Mouse (Mus musculus) urinary bladder, postnatal 10 days (tissue): Measurements from ENCODE around the gene Pld3.

Source experiments
- DNase-seq: peaks from one replicate; pipeline ENCODE4 v3.0.0; 2022; ENCODE audit warnings: low spot score

Gene Pld3

DNA sequence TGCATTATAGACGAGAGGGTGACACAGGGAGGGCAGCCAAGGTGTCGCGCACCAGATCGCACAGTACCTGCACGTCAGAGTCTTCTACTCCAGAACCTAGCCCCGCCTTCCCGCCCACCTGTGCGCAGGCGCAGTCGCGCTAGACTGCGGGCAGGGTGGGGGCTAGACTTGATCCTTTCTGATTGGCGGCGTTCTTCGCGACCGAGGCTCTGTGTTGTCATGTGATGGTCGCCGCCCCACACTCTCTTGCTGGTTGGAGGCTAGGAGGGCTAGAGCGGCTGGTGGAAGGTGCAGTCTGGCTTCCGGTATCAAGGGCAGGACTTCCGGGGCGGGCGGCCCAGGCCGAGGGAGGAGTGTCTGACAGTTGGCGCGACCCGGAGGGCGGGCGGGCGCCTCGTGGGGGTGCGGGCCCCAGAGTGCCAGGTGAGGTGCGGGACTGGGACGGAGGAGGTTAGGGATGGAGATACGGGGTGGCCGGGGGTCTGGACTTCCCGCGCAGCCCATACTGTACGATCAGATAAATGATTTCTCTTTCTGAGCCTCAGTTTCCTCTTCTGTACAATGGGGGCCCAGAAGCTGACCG lies at the start of gene Pld3, which contains the start of gene 2310022A10Rik:
Gene Pld3 (minus strand): TSS at position 288 of the 583 bp plus-strand sequence.
Gene 2310022A10Rik (plus strand): TSS at position 303 of the 583 bp plus-strand sequence.
- peak; percentile 82 for DNase-seq

DNA sequence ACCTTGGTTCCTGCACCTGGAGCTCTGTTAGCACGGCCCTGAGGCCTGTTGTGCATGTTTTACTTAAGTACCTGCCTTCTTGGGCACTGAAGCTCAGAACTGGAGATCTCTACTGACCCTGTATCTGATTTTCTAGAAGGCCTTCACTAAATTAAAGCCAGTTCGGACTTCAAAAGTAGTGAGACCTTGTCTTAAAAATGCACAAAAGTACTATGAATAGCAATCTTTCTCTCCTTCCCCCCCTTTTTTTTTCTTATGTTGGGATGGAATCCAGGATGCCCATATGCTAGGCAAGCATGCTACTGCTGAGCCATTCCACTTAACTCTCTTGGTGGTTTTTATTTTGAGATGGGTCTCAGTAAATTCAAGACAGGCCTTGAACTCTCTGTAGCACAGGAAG lies 49.1 kb upstream of the Pld3 start:
- DNase-seq, result no peak

DNA sequence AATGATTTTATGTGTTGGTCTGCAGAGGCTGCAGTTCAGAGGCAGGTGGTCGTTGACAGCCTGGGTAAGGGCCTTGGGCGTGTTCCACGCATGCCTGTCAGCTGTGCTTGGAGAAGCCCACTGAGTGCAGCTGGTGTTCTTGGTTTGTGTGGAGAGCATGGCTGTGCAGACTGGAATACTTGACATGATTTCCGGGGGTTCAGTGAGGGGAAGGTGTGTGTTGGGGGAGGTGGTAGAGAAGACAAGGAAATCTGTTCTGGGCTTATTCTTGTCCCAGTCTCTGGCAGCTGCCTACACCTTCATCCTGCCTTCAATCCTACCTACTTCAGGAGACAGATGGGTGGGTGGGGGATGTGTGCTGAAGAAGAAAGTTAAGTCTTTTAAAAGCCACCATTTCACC lies 48.6 kb upstream of the Pld3 start:
- DNase-seq, result no peak

DNA sequence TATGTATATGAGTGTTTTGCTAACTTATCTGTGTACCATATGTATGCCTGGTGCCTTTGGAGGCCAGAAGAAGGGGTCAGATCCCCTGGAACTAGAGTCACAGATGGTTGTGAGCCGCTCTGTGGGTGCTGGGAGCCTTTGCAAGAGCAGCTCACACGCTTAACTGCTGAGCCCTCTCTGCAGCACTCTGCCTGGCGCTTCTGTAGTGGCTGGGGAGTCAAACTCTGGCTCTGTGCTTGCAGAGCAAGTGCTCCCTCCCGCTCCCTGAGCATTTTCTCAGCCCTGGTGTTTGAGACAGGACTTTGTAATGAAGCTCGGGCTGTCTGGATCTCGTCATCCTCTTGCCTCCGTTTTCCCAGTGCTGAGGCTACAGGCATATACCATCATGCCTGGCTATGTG lies 45.0 kb upstream of the Pld3 start:
- no peak for DNase-seq

DNA sequence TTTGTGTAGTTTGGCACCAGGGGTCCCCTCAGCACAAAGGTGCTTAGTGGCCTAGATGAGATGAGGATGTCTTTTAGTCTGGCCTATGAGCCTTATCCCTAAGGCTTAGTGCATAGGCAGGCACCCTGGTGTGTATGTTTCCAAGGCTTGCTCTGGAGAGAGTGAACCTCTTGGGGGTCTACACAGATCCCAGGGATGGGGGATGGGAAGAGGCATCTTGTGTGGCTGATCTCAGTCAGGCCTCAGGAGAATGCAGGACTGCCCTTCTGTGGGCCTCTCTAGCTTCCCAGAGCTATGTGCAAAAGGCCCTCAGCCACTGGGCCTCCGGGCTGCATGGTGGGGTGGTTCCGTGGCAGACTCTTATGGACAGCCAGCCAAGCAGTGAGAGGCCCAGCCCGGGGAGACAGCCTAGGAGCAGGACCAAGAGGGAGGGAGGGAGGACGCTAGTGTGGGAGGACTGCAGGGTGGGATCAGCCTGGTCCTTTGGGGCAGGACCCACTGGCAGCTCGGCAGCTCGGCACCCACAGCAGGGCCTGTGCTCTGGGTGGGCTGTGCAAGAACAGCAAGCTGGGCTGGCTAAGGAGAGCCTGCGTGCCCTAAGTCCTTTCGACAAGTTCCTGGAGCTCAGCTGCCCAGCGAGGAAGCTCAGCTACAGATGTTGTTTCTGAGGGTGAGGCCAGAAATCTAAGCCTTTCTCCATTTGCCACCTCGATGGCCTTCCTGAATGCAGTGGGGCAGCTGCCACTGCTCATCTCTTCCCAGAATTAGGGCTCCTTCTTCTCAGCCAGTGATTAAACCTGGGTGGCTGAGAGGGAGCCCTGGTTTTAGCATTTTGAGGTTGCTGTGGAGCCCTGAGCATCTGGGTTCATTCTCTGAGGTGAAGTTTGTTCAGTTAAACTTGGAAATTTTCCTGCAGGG lies 43.8 kb upstream of the Pld3 start:
- DNase-seq, result no peak

DNA sequence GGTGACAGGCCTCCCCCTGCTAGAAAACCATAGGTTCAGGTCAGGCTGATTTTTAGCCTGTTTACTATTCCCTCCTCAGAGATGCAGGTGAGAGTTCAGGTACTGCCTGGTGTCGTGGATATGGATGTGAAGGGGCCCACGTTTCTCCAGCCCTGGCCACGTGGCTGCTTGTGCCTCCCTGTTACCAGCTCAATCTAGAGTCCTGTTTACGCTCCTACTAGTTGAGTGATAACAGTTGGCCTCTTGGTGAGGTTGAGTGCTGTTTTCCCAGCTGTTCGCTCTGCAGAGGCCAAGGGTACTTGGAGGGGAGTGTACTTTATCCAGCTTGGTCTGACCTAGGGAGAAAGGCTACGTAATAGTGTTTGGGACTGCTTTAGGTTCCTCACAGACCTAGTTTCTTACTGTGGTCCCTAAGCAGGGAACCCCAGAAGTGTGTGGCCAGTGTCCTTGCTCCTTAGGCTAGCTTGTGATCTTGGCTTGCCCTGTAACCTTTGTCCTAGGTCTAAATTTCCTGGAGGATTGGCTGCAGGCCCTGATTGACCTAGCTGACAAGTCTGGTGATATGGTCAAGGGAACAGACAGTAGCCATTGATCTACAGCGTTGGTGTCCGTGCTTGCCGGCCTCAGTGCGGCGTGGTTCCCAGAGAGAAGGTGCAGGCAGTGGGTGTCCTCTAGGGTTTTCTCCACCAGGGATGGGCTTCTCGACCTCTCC lies 40.1 kb upstream of the Pld3 start:
- DNase-seq, result no peak

DNA sequence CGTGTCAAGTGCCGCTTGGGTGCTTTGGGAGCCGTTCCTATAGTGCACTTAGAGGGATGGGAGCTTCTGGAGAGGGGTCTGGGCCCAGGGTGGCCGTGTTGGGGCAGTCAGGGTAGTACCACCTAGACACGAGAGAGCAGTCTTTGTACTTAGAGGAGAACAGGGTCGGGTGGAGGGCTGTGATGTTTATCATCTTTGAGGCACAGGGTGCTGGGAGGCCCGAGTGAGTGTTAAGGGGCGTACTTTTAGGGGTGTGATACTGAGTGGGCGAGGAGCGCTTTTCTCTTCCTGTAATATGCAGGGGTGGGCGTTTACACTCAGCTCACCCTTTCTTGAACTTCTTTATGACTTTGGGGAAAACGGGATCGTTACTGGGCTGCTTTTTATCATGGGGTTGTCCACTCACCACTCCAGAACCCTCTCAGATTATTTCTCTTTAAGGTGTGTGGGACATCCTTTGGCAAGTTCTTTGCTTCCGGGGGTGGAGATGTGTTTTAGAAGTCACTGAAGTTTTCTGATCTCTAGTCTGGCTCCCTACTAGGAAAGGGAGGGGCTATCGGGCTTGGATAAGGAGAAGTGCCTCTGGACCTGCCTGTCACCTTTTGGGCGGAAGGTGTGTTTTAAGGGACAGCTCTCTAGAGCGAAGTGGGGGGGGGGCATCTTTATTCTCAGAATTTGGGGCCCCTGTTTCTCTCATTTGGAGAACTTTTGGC lies 39.4 kb upstream of the Pld3 start:
- no peak for DNase-seq

DNA sequence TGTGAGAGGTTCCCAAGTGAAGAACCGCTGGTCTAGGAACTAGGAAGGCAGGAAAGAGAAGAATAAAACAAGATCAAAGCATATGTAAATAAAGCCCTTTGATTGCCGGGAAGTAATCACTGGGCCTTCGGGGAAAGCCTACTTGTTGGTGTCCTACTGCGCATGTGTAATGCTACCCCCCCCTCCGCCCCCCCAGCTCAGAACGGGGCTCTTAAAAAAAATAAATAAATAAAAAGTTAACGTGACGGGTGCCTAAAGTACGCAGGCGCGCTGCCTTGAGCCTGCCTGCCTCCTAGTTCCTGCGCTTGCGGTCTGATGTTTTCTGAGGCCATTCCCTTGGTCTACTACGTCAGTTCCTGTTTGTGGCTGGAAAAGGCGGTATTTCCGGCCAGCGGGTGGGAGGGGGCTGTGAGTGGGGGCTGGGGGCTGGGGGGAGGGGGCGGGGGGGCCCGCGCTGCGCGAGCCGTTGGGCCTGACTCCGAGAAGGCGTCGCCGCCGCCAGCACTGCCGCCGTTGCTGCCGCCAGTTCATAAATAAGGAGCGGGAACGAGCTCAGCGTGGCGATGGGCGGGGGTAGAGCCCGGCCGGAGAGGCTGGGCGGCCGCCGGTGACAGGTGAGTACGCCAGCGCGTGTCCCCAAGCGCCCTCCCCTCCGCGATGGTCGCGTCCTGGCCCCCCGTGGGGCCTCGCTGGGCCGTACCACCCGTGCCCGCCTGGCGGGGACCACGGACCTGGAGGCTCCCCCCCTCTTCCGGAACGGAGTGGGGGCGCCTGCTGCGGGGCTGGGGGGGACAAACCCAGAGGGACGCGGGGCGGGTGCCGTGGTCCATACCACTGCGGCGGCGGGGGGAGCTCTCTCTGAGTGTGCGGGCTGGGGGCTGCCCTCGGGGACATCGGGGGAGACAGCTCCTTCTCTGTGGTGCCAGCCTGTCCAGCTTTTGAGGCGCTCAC lies 38.5 kb upstream of the Pld3 start, which contains the start of gene Akt2:
Gene Akt2 (plus strand): TSS at position 287 of the 951 bp plus-strand sequence.
- peak; percentile 45 for DNase-seq

DNA sequence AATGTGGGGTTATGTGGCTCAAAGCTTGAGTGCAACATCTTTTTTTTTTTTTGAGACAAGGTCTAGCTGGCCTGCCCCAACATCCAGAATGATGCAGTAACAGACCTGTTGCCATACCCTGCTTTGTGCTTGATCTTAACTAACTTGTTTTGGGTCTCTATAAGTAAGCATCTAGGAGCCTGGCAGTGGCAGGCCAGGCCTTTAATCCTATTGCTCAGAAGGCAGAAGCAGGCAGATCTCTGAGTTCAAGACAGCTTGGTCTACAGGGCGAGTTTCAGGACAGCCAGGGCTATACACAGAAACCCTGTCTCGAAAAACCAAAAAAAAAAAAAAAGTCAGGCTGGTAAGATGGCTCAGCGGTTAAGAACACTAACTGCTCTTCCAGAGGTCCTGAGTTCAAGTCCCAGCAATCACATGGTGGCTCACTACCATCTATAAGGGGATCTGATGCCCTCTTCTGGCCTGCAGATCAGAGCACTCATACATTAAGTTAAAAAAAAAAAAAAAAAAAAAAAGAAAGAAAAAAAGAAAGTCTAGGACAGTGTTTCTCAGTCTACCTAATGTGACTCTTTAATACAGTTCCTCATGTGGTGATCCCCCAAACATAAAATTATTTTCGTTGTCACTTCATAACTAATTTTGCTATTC lies 37.7 kb upstream of the Pld3 start:
- DNase-seq, result no peak

DNA sequence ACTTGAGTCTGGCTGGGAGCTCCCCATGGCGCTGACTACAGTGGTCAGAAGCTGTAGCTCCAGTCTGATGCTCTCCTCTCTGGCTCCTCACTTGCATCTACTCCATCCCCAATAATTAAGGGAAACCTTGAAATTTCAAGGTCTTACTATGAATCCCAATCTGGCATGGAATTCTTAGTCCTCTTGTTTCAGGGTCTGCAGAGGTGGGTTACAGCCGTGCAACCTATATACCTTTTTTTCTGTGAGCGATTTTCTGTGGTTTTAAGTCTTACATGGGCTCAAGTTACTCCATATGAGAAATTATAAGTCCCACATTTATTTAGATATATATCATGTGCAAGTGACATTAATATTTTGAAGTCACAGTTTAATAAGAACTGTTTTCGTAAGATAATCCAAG lies 37.1 kb upstream of the Pld3 start:
- no peak for DNase-seq

DNA sequence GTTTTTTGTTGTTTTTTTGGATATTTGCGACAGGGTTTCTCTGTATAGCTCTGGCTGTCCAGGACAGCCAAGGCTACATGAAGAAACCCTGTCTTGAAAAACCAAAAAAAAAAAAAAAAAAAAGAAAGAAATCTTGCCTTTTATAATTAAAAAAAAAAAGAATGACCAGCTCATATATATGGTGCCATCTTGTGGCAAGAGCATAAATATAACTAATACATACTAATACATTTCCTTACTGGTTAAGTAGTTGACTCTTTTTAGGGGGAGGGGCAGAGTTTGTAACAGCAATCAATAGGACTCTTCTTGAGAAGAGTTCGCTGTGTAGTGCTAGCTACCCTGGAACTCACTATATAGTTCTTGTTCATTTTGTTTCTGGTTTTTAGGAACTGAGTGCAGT lies 34.7 kb upstream of the Pld3 start:
- no peak for DNase-seq

DNA sequence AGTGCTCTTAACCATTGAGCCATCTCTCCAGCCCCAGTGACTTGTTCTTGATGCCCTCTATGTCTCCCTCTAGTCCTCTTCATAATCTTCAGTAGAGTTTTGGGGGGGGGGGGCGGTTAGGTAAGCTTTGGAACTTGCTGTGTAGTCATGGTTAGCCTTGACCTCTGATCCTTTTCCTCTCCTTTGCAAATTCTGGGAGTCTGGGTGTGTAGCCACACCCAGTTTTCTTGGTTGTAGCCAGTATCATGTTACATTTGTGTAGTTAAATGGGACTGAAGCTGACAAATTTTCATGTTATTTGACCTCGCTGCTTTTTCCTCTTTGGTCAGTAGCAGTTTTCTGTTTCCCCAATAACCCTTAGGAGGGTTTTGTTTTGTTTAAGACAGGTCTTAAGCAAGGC lies 33.8 kb upstream of the Pld3 start:
- no peak for DNase-seq

DNA sequence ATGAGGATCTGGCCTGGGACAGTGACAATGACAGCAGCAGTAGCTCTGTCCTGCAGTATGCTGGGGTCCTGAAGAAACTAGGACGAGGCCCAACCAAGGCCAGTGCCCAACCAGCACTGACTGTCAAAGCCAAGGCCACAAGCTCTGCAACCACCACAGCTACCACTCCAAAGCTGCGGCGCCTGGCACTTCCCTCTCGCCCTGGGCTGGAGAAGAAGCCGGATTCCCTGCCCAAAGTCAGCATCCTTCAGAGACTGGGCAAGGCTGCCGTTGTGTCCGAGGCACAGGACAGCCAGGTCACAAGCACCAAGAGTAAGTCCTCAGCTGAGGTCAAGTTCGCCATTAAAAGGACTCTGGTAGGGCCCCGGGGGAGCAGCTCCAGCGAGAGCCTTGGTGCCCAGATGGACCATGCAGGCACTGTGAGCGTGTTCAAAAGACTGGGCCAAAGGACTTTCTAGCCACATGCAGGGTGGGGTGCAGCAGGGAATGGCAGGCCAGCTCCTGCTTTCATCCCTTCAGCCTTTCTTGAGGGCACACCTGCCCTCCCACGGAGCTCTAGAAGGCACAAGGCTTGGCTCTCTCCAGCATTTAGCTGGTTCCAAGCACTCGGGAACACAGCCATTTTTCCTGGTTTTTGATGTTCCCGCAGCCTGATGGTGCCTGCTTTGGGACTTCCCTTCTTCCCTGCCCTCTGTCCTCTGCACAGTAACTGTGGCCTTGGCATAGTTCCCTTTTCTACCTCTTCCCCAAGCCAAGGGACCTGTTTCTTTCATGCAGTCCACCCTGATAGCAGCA lies 27.6 kb upstream of the Pld3 start:
- no peak for DNase-seq

DNA sequence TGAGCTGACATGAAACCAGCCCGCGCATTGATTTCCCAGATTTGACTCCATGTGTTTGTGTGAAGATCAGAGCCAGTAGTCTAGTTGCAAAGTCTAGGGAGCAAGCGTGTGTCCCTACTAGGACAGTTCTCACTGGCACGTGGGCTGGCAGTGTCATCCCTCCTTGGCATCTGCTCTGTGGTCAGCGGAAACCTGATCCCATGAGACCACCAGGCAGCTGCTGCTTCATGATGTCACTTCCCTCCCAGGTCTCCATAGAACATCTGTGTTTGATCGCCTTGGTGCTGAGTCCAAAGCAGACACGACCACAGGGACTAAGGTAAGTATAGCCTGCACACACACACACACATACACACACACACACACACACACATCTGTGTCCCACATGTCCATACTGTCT lies 25.4 kb upstream of the Pld3 start:
- DNase-seq, result no peak

DNA sequence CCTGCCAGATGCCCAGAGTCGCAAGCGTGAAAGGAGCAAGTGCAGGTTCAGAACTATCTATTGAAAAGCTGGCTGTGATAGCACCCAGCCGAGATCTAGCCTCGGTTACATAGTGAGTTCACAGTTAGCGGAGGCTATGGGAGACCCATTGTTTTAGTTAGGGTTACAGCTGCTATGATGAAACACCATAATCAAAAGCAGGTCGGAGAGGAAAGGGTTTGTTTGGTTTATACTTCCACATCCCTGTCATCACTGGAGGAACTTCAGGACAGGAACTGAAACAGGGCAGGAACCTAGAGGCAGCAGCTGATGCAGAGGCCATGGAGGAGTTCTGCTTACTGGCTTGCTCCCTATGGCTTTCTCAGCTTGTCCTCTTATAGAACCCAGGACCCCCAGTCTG lies 24.6 kb upstream of the Pld3 start:
- DNase-seq, result no peak

DNA sequence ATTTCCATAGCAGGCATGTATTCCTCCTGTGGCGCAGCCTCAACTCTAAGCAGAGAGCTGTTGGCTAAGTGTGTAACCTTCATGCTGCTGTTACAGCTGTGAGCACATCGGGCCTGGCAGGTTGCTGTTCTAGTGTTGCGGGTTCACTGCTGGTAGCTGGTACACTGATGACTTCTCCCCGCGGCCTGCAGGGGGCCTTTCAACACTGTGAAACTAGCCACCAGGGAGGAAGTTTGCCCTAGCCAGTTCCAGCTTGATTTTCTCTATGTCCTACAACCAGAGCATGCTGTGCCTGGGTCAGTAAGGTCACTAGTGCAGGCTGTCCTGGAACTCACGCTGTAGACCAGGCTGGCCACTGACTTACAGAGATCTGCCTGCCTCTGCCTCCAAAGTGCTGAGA lies 23.9 kb upstream of the Pld3 start:
- no peak for DNase-seq

DNA sequence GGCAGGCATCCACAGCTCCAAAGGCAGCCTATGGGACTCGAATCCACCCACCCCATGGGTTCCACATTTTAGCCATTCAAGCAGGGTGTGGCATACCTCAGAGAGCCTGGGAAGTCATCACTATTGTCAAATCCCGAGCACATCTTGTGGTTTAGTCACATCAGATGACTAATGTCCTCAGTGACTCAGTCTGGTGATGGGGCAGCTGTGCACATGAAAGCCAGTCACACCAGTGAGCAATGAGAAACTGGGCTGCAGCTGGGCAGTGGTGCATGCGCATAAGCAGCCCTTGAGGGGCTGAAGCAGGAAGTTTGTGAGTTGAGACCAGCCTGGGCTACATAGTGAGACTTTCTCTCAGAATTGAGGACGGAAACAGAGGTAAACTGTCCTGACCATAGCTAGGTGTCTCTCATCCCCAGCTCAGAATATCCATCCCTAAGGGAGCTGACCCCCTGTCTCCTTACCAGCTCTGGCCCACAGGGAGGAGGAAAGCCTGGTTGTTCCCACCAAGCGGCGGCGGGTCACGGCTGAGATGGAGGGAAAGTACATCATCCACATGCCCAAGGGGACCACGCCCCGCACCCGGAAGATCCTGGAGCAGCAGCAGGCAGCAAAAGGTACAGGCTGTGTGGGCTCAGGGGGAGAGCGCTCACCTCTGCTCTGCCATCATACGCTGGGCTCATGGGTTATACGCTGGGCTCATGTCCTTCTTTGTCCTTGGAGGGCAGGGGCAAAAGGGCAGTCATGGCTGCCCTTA lies 21.3 kb upstream of the Pld3 start:
- no peak for DNase-seq

DNA sequence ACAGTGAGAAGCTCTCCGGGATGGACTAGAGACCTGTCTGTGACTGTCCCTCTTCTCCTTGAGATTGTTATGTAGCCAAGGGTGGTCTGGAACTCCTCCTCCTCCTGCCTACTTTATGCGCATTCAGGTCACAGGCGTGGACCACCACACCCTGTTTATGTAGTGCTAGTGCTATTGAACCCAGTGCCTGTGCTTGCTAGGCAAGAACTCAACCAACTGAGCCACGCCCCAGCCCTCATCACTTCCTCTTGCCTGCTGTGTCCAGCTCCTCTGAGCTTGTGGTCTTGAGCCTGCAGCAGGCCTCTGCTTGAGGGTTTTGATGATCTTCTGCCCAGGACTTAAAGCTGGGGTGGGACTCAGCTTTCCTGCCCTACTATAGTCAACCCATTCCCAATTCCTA lies 19.1 kb upstream of the Pld3 start:
- DNase-seq, result no peak
